Mouse (Mus musculus) heart, embryonic 10.5 days (tissue): ENCODE data around the gene Hnrnpul1. TPM values are rescaled to one million over a fixed set of nuclear protein-coding genes. Genes with fewer than 3 reads are reported as not detected.

Source experiments
- DNase-seq: peaks from one replicate; pipeline ENCODE4 v3.0.0-alpha.2; 2017; ENCODE audit warnings: low spot score
- H3K27ac ChIP-seq: fragments of 300-500 bp; sonication (generic); 2 replicates; pipeline ENCODE4 v1.5.1; 2016; ENCODE audit warnings: mild to moderate bottlenecking
- H3K27me3 ChIP-seq: fragments of 300-500 bp; sonication (generic); 2 replicates; pipeline ENCODE4 v1.6.1; 2016; ENCODE audit warnings: mild to moderate bottlenecking; ENCODE audit not compliant: poor library complexity, insufficient read depth, severe bottlenecking
- H3K36me3 ChIP-seq: fragments of 300-500 bp; sonication (generic); 2 replicates; pipeline ENCODE4 v1.6.1; 2016; ENCODE audit warnings: mild to moderate bottlenecking, moderate library complexity
- H3K4me1 ChIP-seq: fragments of 300-500 bp; sonication (generic); 2 replicates; pipeline ENCODE4 v1.6.1; 2016; ENCODE audit warnings: mild to moderate bottlenecking
- H3K4me3 ChIP-seq: fragments of 300-500 bp; sonication (generic); 2 replicates; pipeline ENCODE4 v1.5.1; 2016; ENCODE audit warnings: mild to moderate bottlenecking, moderate library complexity
- H3K9me3 ChIP-seq: fragments of 300-500 bp; sonication (generic); 2 replicates; pipeline ENCODE4 v1.6.1; 2016; ENCODE audit warnings: mild to moderate bottlenecking, moderate library complexity
- WGBS: fragments of 180-500 bp; shearing (Covaris S2); methylation state at CpG from one replicate; pipeline ENCODE4 v1.1.7; 2016; 5-methylcytosine and 5-hydroxymethylcytosine counted together
- polyA plus RNA-seq: library from polyadenylated mRNA; unstranded; fragments of >200 nt; fragmentation: Nextera tagmentation; extraction: Ambion mirVana; gene quantifications from 2 replicates; pipeline ENCODE4 v1.2.1, GENCODE M21; 2016

The Hnrnpul1 gene
- polyA plus RNA-seq, 1 experiment from 2014 or later = 54.6 TPM

DNA sequence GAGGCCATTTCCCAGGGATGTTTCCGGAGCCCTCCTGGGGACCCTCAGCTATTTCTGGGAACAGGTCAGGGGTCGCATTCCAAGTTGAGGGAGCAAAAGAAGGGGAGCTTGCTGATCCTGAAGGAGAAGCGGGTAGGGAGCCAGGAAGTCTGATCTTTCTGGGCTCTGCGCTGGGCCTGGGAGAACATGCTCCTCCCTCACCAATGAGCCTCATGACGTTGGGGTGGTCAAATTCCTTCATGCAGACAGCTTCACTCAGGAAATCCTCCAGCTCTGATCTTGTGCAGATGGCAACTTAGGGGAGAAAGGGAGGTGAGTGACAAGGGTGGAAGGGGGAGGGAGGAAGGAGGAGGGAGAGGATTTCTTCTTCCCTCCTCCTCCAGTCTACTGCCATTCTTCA lies 9.7 kb upstream of the Hnrnpul1 start:
- Histone ChIP-seq H3K4me3 (no peak overlapping the region), H3K9me3 (no peaks in the 10 kb centered on the region), H3K4me1 (peaks cover 12% of the 10 kb centered on the region), H3K36me3 (peaks cover 74% of the 10 kb centered on the region), H3K27me3 (no peaks in the 10 kb centered on the region), H3K27ac (peak overlapping the region; percentile 70)
- 30% methylated on average over 5 of the region's 5 CpGs for WGBS
- peak; percentile 75 for DNase-seq

DNA sequence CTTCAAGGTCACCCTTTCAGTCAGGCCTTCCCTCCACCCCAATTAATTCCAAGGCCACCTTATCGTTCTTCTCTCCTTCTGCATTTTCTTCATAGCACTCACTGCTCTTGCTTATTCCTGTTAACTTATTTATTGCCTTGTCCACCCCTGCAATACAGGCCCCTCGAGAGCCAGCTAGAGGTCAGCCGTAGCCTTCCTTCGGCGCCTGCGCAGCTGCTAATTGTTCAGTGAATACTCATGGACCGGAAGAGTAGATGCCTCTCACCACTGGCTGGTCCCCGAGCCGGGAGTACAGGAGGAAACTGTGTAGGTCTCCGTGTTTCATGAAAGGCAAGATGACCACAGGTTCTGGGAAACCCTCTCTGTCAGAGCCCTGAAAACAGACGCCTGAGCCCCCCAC lies 9.1 kb upstream of the Hnrnpul1 start:
- Histone ChIP-seq H3K27me3 (no peaks in the 10 kb centered on the region), H3K9me3 (no peaks in the 10 kb centered on the region), H3K27ac (peak overlapping the region; percentile 70), H3K36me3 (peaks cover 73% of the 10 kb centered on the region), H3K4me1 (peaks cover 12% of the 10 kb centered on the region), H3K4me3 (no peak overlapping the region)
- 65% methylated on average over 11 of the region's 11 CpGs for WGBS
- no peak for DNase-seq

DNA sequence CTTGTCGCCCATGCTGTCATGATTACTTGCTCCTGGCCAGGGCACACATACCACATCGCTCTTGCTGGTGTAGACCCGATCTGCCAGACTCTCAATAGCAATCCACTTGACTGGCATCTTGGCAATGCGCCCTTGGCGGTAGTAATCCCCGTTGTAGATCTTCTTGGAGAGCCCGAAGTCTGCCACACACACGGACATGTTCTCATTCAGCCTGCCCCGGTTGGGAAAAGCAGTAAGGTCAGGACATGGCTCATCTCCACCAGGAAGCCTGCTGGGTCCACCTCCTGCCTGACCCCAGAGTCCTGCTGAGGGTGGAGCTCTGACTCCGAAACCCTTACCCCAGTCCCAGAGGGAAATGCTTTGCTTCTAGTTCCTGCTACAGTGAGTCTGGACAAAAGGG lies 6.8 kb upstream of the Hnrnpul1 start:
- H3K36me3 ChIP-seq = peaks cover 54% of the 10 kb centered on the region

DNA sequence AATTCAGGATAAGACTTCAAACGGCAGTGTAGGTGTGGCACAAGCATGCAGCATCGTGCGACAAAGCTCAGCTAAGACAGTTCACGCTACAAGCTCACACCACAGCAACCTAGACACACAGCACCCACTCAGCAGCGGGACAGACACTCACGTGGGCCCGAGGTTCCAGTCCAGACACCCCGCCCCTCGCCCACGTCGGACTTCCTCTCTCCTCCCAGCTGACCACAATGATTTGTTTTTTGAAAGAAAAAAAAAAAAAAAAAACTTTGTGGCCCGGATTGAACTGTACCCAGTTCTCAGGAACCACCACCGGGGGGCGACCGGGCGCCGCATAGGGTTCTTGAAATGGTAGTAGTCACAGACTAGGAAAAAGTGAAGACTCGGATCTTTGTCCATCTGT lies 1.5 kb upstream of the Hnrnpul1 start:
- WGBS = under 1% methylated on average over 18 of the region's 18 CpGs
- Histone ChIP-seq H3K4me1 (peaks cover 20% of the 10 kb centered on the region), H3K36me3 (peaks cover 34% of the 10 kb centered on the region), H3K27me3 (no peaks in the 10 kb centered on the region), H3K4me3 (peak overlapping the region; percentile 98), H3K9me3 (no peaks in the 10 kb centered on the region), H3K27ac (peak overlapping the region; percentile 100)
- peak; percentile 94 for DNase-seq

More for the DNA sequence above, 6.8 kb upstream of the Hnrnpul1 start:
- no peaks in the 10 kb centered on the region for H3K27me3 ChIP-seq
- H3K9me3 ChIP-seq = no peaks in the 10 kb centered on the region
- WGBS = 80% methylated on average over 10 of the region's 10 CpGs
- no peak overlapping the region for H3K27ac ChIP-seq
- no peak overlapping the region for H3K4me3 ChIP-seq
- DNase-seq = no peak
- H3K4me1 ChIP-seq = peaks cover 12% of the 10 kb centered on the region

DNA sequence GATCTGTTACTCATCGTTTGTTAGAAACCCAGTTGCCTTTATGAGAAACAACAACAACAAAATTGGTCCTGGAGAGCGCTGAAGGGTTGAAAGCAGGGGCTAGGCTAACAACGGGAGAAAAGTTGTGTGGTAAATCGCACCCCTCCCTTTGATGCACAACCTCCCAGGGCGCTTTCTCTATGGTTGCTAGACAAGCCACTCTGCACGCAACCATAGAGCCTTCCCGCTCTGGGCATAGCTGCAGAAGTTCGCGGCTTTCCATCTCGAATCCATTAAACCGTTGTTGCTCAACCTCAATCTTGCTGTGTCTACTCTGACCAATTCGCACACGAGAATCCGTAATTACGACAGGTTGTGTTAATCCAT lies 894 bp upstream of the Hnrnpul1 start:
- Histone ChIP-seq H3K27me3 (no peaks in the 10 kb centered on the region), H3K27ac (peak overlapping the region; percentile 100), H3K4me3 (peak overlapping the region; percentile 98), H3K9me3 (no peaks in the 10 kb centered on the region), H3K36me3 (peaks cover 34% of the 10 kb centered on the region), H3K4me1 (peaks cover 20% of the 10 kb centered on the region)
- peak; percentile 90 for DNase-seq
- WGBS = under 1% methylated on average over 15 of the region's 15 CpGs

DNA sequence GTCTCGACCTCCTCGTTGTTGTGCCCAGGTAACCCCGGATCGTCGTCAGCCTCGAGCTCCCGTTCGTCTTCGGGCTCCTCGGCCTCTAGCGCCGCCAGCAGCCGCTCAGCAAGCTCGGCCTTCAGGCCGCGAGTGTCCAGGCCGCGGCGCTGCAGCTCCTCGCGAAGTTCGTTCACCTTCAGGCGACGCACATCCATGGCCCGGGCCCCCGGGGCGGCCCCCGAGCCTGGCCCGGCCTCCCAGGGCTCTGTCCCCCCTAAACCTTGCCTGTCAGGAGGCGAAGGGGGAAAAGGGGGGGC lies 169 bp downstream of the Hnrnpul1 start:
- DNase-seq = no peak
- Histone ChIP-seq H3K4me1 (peaks cover 20% of the 10 kb centered on the region), H3K27me3 (no peaks in the 10 kb centered on the region), H3K9me3 (no peaks in the 10 kb centered on the region), H3K36me3 (peaks cover 40% of the 10 kb centered on the region), H3K27ac (peak overlapping the region; percentile 100), H3K4me3 (peak overlapping the region; percentile 98)
- WGBS = under 1% methylated on average over 30 of the region's 30 CpGs

DNA sequence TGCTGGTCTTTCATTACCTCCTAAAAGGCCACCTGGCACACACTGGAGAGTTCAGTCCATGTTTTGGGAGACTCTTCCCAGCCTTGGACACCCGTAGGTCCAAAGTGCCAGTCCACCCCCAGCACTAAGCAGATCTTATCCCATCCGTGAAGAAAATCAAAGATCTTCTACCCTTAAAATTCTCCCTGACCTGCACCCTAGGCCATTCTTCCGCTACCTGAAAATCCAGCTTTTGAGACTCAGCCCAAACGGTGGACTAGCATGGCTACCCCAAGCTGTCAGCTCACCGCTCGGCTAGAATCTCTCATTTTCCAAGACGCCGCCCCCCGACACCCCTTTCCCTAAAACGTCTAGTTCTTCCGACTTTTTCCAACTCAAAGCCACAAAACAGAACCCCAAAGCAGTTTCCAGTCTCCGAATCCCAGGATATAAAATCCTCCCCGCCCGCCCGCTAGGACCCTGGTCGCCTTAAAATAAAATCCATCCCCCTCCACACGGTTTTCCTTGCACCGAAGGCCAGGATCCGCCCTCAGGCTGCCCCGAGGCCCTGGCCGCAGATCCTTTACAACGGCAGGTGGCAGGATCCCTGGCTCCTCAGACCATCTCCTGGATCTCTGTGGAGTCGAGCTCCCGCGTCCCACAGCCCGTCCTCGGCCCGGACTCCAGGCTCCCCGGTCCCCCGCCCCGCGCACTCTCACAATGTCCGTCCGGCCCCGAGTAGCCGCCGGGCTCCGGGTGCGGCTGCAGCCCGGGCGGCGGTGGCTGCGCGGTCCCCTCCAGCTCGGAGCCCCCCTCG lies 716 bp downstream of the Hnrnpul1 start:
- WGBS = under 1% methylated on average over 46 of the region's 46 CpGs
- peak overlapping the region; percentile 98 for H3K4me3 ChIP-seq
- H3K4me1 ChIP-seq = peaks cover 20% of the 10 kb centered on the region
- H3K9me3 ChIP-seq = no peaks in the 10 kb centered on the region
- peaks cover 43% of the 10 kb centered on the region for H3K36me3 ChIP-seq
- no peak for DNase-seq
- no peaks in the 10 kb centered on the region for H3K27me3 ChIP-seq
- peak overlapping the region; percentile 100 for H3K27ac ChIP-seq

DNA sequence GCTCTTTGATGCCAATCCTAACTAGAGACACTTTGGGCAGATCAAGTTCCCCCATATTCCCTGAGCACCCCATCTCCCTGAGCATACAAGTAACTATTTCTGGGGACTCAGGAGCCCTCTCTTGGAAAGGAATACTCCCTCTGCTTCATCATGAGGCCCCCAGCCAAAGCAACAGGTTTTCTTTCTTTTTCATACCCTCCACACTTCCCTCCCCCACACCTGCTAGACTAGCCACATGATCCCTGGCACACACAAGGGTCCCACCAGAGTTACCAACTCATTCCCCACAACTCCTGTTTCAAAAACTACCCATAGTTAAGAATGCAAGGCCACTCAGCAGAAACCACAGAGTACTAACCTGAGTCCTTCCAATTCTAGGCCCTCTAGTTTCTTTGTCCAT lies 1.5 kb downstream of the Hnrnpul1 start:
- Histone ChIP-seq H3K36me3 (peaks cover 44% of the 10 kb centered on the region), H3K27me3 (no peaks in the 10 kb centered on the region), H3K4me3 (peak overlapping the region; percentile 98), H3K4me1 (peaks cover 25% of the 10 kb centered on the region), H3K9me3 (no peaks in the 10 kb centered on the region), H3K27ac (peak overlapping the region; percentile 100)
- DNase-seq = no peak

DNA sequence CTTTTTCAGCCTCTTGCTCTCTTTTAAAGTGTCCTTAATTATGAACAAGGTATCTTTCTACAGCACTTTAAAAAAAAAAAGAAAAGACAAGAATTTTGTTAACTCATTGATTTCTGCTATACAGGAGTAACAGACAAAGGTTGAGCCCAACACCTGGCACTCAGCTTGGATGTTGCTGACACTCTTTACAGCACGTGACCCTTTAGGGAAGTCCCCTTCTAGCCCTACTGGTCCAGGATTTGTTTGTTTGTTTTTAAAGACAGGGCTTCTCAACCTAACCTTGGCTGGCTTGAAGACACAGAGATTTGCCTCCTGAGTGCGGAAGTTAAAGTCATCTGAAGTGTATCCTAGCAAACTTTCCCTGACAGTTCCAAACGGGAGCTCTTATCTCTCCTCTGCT lies 7.7 kb downstream of the Hnrnpul1 start:
- no peak overlapping the region for H3K4me3 ChIP-seq
- H3K4me1 ChIP-seq = peaks cover 9% of the 10 kb centered on the region
- DNase-seq = no peak
- H3K36me3 ChIP-seq = peaks cover 99% of the 10 kb centered on the region
- H3K27me3 ChIP-seq = no peaks in the 10 kb centered on the region
- no peak overlapping the region for H3K27ac ChIP-seq
- no peaks in the 10 kb centered on the region for H3K9me3 ChIP-seq
- WGBS = 49% methylated on average over 3 of the region's 3 CpGs

DNA sequence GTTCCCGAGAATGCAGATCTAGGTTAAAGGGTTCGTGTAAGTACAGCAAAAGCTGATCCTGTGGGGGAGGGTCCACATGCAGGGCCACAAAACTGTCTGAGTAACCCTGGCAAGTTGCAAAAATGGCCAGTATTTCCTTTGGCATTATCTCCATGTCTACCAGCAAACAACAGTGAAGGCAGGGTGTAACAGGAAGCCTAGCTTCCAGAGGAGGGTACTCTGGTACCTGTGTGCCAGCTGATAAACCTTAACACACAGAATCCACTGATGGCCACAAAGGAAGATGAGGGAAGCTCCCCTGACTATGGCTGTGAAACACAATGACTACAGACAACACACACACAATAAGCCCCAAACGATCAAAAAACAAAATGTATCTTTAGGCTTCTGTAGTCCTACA lies 16.3 kb downstream of the Hnrnpul1 start:
- H3K4me1 ChIP-seq = no peaks in the 10 kb centered on the region
- H3K27me3 ChIP-seq = no peaks in the 10 kb centered on the region
- peaks cover 97% of the 10 kb centered on the region for H3K36me3 ChIP-seq
- no peaks in the 10 kb centered on the region for H3K9me3 ChIP-seq
- H3K4me3 ChIP-seq = no peak overlapping the region
- 83% methylated on average over 3 of the region's 3 CpGs for WGBS
- H3K27ac ChIP-seq = no peak overlapping the region
- DNase-seq = no peak

DNA sequence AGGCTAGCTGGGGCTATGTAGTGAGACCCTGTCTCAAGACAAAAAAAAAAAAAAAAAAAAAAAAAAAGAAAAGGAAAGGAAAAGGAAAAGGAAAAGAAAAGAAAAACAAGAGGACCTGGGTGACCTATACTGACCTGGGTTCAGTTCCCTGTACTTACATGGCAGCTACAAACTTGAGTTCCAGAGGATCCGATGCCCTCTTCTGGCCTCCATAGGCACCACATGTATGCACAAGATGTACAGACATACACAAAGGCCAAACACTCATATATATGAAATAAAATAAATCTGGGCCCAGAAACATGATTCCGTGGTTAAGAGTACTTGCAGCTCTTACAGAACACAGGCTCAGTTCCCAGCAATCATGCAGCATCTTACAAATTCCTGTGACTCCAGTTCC lies 17.6 kb downstream of the Hnrnpul1 start:
- 97% methylated on average over 2 of the region's 2 CpGs for WGBS
- peaks cover 97% of the 10 kb centered on the region for H3K36me3 ChIP-seq
- no peak for DNase-seq

DNA sequence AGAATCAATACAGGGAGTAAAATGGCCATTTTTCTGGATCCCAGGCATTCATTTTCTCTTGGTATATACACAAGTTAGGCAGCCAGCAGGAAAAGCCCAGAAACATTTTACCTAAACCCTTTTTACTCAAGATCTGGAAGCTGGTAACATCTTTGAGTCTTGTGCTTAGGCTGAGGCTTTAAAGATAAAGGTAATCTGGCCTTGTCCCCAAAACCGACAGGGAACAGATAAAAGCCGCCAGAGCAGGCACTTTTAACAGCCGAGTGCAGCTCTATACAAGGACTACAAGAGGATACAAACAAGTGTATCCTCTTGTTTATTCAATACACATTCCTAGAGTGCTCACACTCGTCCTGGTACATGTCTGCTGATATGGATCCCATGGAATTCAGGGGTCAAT lies 19.6 kb downstream of the Hnrnpul1 start:
- 28% methylated on average over 4 of the region's 4 CpGs for WGBS
- no peaks in the 10 kb centered on the region for H3K27me3 ChIP-seq
- no peak overlapping the region for H3K4me3 ChIP-seq
- H3K4me1 ChIP-seq = no peaks in the 10 kb centered on the region; the same call in 1 of the 2 replicates
- H3K9me3 ChIP-seq = no peaks in the 10 kb centered on the region
- peaks cover 94% of the 10 kb centered on the region for H3K36me3 ChIP-seq
- no peak overlapping the region for H3K27ac ChIP-seq
- no peak for DNase-seq

More for the DNA sequence above, 17.6 kb downstream of the Hnrnpul1 start:
- Histone ChIP-seq H3K9me3 (no peaks in the 10 kb centered on the region), H3K4me1 (no peaks in the 10 kb centered on the region), H3K27me3 (no peaks in the 10 kb centered on the region), H3K27ac (no peak overlapping the region), H3K4me3 (no peak overlapping the region)

DNA sequence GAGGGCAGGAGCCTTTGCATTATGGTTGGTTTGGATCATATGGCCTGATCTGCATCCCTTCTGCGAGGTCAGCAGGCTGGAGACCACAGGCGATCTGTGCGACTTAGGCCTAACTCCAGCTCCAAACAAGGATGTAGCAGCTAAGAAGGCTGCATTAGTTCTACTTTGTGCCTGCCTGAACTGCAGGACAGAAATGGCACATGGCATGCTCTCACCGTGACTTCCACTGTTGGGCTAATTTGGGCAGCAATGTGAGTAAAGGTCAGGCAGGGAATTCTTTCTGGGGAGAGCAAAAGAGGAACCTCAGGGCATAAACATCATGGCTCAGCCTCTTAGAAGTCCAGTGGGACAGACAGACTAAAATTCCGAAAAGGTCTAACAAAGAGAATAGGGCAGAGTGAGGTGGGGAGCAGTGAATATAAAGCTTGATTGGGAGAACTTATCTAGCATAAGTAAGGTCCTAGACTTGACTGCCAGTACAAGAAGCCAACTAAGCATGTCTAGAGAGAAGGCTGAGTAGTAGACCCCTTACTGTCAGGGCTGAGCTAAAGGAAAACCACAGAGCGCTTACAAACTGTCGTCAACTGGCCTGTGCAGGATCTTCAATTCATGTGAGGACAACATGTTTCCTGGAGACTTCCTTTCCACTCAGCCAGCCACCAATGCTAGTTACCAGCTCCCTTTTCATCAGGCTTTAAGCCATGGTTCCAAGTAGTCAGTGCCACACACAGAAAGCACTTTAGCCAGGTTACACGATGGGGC lies 23.1 kb downstream of the Hnrnpul1 start:
- H3K4me3 ChIP-seq = no peak overlapping the region
- peaks cover 93% of the 10 kb centered on the region for H3K36me3 ChIP-seq
- no peak overlapping the region for H3K27ac ChIP-seq
- no peaks in the 10 kb centered on the region for H3K27me3 ChIP-seq
- no peaks in the 10 kb centered on the region for H3K9me3 ChIP-seq
- 84% methylated on average over 8 of the region's 8 CpGs for WGBS
- DNase-seq = no peak
- H3K4me1 ChIP-seq = no peaks in the 10 kb centered on the region; the same call in 1 of the 2 replicates
